Mouse (Mus musculus): ENCODE data around the gene Ccdc8. TPM values are rescaled to one million over a fixed set of nuclear protein-coding genes. Genes with fewer than 3 reads are reported as not detected.
A peak's percentile ranks its signal among the peaks of the same experiment; 100 is the strongest.

Ccdc8 gene
- polyA plus RNA-seq (2015; fragmentation: Nextera tagmentation; extraction: Ambion mirVana), result 45.1 and 47.4 TPM in 2 replicates

DNA sequence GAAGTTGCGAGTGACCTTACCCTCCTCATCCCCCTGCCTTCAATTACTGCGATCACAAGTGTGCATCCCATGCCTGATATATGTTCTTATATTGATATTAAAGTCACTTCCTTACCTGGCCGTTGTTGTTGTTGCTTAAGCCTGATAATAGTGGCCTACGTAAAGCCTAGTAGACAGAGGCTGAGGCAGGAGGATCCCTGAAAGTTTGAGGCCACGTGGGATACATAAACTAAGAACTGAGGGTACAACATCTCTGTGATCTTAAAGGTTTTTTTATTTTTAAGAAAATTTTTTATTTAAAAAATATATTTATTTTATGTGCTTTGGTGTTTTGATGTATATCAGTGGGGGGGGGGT, at the start of gene Ccdc8:
Gene Ccdc8, plus strand, starts transcription at position 258 of the 357 bp plus-strand sequence.
- ATAC-seq (replicated peaks; ENCODE audit: extremely low read depth, insufficient read depth, low FRiP score), result no peak
- WGBS, result 92% methylated on average over 5 of the region's 5 CpGs
- Histone ChIP-seq H3K9ac (ENCODE audit: low read length) (peak within 1 kb of the TSS; percentile 46), H3K9me3 (replicated peaks; ENCODE audit: control insufficient read depth, low read length) (no peaks in the 10 kb centered on the region), H3K4me3 (ENCODE audit: low read length) (peak within 1 kb of the TSS; percentile 78), H3K4me2 (ENCODE audit: low read depth, low read length) (peak within 1 kb of the TSS; percentile 90), H3K36me3 (ENCODE audit: control insufficient read depth, insufficient read depth) (peaks cover 3% of the 10 kb centered on the region), H3K27me3 (ENCODE audit: control insufficient read depth, insufficient read depth, low read length) (no peaks in the 10 kb centered on the region), H3K4me1 (ENCODE audit: control insufficient read depth, insufficient read depth, low read length) (peaks cover 62% of the 10 kb centered on the region), H3K27ac (ENCODE audit: low read length) (peak within 1 kb of the TSS; percentile 94)

DNA sequence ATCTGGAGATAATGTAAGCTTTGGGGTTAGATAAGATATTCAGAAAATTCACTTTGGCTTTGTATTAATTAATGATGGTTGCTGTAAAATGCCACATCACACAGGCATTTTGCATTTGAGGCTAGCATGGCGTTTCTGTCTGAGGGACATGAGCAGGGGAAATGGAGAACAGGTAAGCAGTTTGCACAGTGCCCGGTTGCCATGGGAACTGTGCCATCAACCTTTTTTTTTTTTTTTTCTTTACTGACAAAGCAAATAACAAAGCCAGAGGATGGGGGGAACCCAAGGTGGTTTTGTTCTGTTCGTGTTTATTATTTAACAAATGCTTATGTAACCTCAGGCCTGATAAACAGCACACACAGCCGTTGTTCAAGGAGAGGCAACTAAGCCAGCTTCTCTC, 49.6 kb upstream of the Ccdc8 start:
- no peak overlapping the region for H3K9ac ChIP-seq (ENCODE audit: low read length)
- H3K4me2 ChIP-seq (ENCODE audit: low read depth, low read length), result no peak overlapping the region
- H3K27me3 ChIP-seq (ENCODE audit: control insufficient read depth, insufficient read depth, low read length), result peaks cover 26% of the 10 kb centered on the region
- H3K27ac ChIP-seq (ENCODE audit: low read length), result no peak overlapping the region
- no peaks in the 10 kb centered on the region for H3K9me3 ChIP-seq (replicated peaks; ENCODE audit: control insufficient read depth, low read length)
- no peaks in the 10 kb centered on the region for H3K36me3 ChIP-seq (ENCODE audit: control insufficient read depth, insufficient read depth)
- peaks cover 32% of the 10 kb centered on the region for H3K4me1 ChIP-seq (ENCODE audit: control insufficient read depth, insufficient read depth, low read length)
- no peak for ATAC-seq (replicated peaks; ENCODE audit: extremely low read depth, insufficient read depth, low FRiP score)
- H3K4me3 ChIP-seq (ENCODE audit: low read length), result no peak overlapping the region
- WGBS, result 66% methylated on average over 4 of the region's 4 CpGs

DNA sequence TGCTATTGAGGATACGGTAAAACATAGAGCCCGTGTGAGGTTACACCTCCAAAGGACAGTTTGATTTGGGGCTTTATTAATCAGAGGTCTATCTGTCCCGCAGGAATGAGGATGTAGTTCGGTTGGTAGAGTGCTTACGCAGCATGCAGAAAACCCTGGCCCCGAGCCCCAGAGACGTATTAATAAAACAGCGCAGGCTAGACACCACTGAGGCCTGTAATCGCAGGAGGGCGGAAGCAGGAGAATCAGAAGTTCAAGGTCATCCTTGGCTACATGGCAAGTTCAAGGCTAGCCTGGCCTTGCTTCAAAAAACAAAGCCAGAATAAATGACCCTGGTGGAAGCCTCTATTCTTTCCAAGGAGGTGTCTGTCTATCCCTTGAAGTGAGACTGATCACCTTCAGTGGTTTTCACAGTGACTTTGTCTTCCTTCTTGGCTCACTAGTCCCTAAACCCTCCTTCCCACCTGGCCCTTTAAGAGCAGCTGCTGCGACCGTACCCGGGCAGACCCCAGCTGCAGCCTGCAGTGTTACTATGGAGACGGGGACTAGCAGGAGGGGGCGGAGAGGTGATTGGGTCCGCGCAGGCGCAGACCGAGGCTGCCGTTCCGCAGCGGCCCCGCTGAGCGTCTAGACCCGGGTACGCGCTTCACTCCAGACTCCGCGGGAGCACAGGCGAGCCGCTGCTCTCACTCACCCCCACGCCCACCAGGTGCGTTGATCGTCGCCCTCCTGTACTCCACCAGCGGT, 48.3 kb upstream of the Ccdc8 start, which contains the start of gene Pnmal2:
Gene Pnmal2, plus strand, starts transcription at position 622 of the 747 bp plus-strand sequence.
- WGBS, result 16% methylated on average over 36 of the region's 36 CpGs
- peak; percentile 74 for ATAC-seq (replicated peaks; ENCODE audit: extremely low read depth, insufficient read depth, low FRiP score)
- Histone ChIP-seq H3K9ac (ENCODE audit: low read length) (peak within 1 kb of the TSS; percentile 79), H3K27me3 (ENCODE audit: control insufficient read depth, insufficient read depth, low read length) (peaks cover 29% of the 10 kb centered on the region), H3K4me1 (ENCODE audit: control insufficient read depth, insufficient read depth, low read length) (peaks cover 42% of the 10 kb centered on the region), H3K27ac (ENCODE audit: low read length) (no peak within 1 kb of the TSS), H3K9me3 (replicated peaks; ENCODE audit: control insufficient read depth, low read length) (no peaks in the 10 kb centered on the region), H3K36me3 (ENCODE audit: control insufficient read depth, insufficient read depth) (no peaks in the 10 kb centered on the region), H3K4me2 (ENCODE audit: low read depth, low read length) (peak within 1 kb of the TSS; percentile 76), H3K4me3 (ENCODE audit: low read length) (peak within 1 kb of the TSS; percentile 64)

DNA sequence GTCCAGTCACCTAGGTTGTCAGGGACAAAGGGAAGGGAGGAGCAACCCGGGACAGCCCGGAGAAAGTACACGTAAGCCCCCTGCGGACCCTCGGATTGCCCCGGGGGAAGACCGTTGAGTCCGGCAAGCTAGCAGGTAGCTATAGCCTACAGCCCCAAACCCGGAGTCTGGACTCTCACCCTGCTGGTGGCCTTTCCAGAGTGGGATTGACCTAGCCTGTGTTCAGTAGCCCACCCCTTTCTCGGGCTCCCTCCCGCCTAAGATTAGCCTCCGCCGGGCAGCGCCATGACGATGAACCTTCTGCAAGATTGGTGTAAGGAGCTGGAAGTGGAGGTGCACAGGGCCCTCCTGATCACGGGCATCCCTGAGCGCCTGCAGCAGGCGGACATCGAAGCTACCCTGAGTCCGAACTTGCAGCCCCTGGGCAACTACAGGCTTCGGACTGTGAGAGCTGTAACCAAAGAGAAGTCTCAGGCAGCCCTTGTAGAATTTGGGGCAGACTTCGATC, 47.6 kb upstream of the Ccdc8 start:
- peak overlapping the region; percentile 79 for H3K9ac ChIP-seq (ENCODE audit: low read length)
- peak overlapping the region; percentile 64 for H3K4me3 ChIP-seq (ENCODE audit: low read length)
- 4% methylated on average over 22 of the region's 22 CpGs for WGBS
- no peak for ATAC-seq (replicated peaks; ENCODE audit: extremely low read depth, insufficient read depth, low FRiP score)
- peaks cover 46% of the 10 kb centered on the region for H3K4me1 ChIP-seq (ENCODE audit: control insufficient read depth, insufficient read depth, low read length)
- H3K9me3 ChIP-seq (replicated peaks; ENCODE audit: control insufficient read depth, low read length), result no peaks in the 10 kb centered on the region
- peak overlapping the region; percentile 76 for H3K4me2 ChIP-seq (ENCODE audit: low read depth, low read length)
- H3K27ac ChIP-seq (ENCODE audit: low read length), result no peak overlapping the region
- H3K36me3 ChIP-seq (ENCODE audit: control insufficient read depth, insufficient read depth), result no peaks in the 10 kb centered on the region
- H3K27me3 ChIP-seq (ENCODE audit: control insufficient read depth, insufficient read depth, low read length), result peaks cover 35% of the 10 kb centered on the region

DNA sequence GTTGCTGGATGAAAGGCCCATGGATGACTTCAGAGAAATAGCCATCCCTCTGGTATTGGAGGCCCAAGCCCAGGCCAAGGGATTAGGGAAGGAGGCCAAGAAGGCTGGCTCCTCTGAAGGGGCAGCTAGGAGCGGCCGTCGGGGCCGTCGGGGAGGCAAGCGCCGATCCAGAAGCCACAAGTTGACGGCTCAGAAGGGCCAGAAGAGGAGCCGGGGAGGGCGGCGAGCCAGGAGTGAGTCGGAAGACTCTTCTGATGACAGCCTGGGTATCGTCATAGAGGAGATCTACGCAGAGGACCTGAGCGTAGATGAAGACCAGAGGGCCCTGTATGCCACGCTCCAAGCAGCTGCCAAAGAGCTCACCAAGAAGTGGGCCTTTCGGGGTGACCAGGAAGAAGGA, 47.1 kb upstream of the Ccdc8 start:
- H3K9me3 ChIP-seq (replicated peaks; ENCODE audit: control insufficient read depth, low read length), result no peaks in the 10 kb centered on the region
- no peak overlapping the region for H3K27ac ChIP-seq (ENCODE audit: low read length)
- H3K27me3 ChIP-seq (ENCODE audit: control insufficient read depth, insufficient read depth, low read length), result peaks cover 35% of the 10 kb centered on the region
- peak overlapping the region; percentile 64 for H3K4me3 ChIP-seq (ENCODE audit: low read length)
- peak overlapping the region; percentile 28; the same call in 1 of the 2 replicates for H3K9ac ChIP-seq (ENCODE audit: low read length)
- H3K36me3 ChIP-seq (ENCODE audit: control insufficient read depth, insufficient read depth), result no peaks in the 10 kb centered on the region
- peak overlapping the region; percentile 76 for H3K4me2 ChIP-seq (ENCODE audit: low read depth, low read length)
- WGBS, result 17% methylated on average over 17 of the region's 17 CpGs
- H3K4me1 ChIP-seq (ENCODE audit: control insufficient read depth, insufficient read depth, low read length), result peaks cover 41% of the 10 kb centered on the region
- no peak for ATAC-seq (replicated peaks; ENCODE audit: extremely low read depth, insufficient read depth, low FRiP score)

DNA sequence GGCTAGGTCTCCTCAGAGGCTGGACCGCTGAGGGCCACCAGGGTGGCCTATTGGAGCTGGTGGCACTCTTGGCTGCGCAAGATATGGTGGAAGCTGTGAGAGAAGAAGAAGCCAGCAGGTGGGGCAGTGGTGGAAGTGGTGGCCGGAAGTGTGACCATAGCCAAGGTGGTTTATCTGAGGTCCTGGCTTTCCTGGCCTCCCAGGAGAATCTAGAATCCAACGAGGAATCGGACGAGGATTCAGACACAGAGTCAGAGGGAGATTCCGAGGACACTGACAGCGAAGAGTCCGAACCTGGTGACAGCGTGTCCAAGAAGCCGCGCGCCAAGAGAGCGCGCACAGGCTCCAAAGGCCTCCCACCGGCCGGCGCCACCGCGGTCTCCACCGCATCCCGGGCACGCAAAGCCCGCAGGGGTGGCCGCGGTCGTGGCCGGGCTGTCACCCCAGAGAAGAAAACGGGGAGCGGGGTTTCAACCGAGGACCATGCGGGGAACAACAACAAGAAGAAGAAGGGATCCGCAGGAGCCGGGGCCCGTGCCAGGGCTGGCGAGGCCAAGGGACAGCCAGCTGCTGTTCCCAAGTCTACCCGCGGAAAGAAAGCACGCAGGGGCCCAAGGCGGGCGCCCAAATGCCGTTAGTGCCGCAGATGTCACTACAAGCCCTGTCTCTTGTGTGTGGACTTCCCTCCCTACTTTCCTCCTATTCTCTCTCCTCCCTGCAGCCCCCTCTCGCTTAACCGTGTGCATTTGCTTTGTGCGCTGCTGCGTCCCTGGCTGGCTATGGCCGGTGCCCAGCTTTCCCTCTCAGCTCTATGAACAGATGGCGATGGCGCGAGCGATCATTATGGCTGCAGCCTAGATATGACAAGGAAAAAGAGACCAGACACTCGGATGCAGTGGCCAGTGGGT, 45.8 kb upstream of the Ccdc8 start:
- peaks cover 41% of the 10 kb centered on the region for H3K4me1 ChIP-seq (ENCODE audit: control insufficient read depth, insufficient read depth, low read length)
- no peak for ATAC-seq (replicated peaks; ENCODE audit: extremely low read depth, insufficient read depth, low FRiP score)
- peaks cover 35% of the 10 kb centered on the region for H3K27me3 ChIP-seq (ENCODE audit: control insufficient read depth, insufficient read depth, low read length)
- H3K4me2 ChIP-seq (ENCODE audit: low read depth, low read length), result peak overlapping the region; percentile 68
- H3K36me3 ChIP-seq (ENCODE audit: control insufficient read depth, insufficient read depth), result no peaks in the 10 kb centered on the region
- H3K9ac ChIP-seq (ENCODE audit: low read length), result peak overlapping the region; percentile 62
- 6% methylated on average over 53 of the region's 53 CpGs for WGBS
- H3K9me3 ChIP-seq (replicated peaks; ENCODE audit: control insufficient read depth, low read length), result no peaks in the 10 kb centered on the region
- peak overlapping the region; percentile 50 for H3K4me3 ChIP-seq (ENCODE audit: low read length)
- H3K27ac ChIP-seq (ENCODE audit: low read length), result no peak overlapping the region

DNA sequence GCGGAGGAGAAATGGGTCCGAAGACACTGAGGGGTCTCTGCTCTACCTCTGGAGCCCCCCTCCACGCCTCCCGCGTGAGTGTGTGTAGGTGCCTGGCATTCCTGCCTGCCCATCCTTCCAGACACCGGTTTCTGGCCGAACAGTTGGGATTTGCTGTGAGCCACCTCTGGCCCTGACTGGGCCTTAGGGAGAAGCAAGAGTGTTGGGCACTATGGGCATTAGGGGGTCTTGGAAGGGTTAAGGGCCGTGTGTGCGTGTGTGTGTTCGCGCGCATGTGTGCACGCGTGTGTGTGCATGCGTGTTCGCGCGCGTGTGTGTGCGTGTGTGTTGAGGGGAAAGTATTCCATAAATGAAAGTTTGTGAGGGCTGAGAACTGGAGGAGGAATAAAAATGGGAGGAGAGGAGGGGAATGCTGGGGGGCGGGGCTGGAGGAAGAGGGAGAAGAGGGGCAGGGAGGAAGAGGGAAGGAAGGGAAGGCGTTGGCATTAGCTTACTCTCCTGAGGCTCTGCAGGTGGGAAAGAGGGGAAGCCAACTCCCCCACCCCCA, 45.1 kb upstream of the Ccdc8 start:
- no peak overlapping the region for H3K27ac ChIP-seq (ENCODE audit: low read length)
- peak overlapping the region; percentile 50 for H3K4me3 ChIP-seq (ENCODE audit: low read length)
- H3K27me3 ChIP-seq (ENCODE audit: control insufficient read depth, insufficient read depth, low read length), result peaks cover 35% of the 10 kb centered on the region
- 21% methylated on average over 21 of the region's 22 CpGs for WGBS
- H3K36me3 ChIP-seq (ENCODE audit: control insufficient read depth, insufficient read depth), result no peaks in the 10 kb centered on the region
- peak overlapping the region; percentile 62 for H3K9ac ChIP-seq (ENCODE audit: low read length)
- H3K4me1 ChIP-seq (ENCODE audit: control insufficient read depth, insufficient read depth, low read length), result peaks cover 41% of the 10 kb centered on the region
- H3K9me3 ChIP-seq (replicated peaks; ENCODE audit: control insufficient read depth, low read length), result no peaks in the 10 kb centered on the region
- peak overlapping the region; percentile 68 for H3K4me2 ChIP-seq (ENCODE audit: low read depth, low read length)
- no peak for ATAC-seq (replicated peaks; ENCODE audit: extremely low read depth, insufficient read depth, low FRiP score)

DNA sequence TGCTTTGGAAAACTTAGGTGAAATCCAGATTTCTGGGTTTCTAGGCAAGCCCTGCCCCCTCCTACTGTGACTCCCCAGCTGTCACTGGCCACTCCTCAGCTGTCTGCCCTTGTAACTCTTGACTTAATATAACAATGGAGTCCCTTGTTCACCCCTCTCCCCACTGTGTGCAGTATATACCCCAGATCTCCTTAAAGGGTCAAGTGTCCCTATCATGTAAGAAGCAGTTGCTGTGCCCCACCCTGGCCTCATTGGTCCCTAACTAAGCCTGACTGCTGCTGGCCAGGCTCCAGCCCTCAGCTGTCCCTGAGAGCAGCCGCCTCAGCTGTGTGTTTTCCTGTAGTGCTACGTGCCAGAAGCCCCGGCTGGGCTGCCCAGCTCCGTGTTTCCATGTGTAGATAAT, 44.5 kb upstream of the Ccdc8 start:
- H3K27me3 ChIP-seq (ENCODE audit: control insufficient read depth, insufficient read depth, low read length), result peaks cover 35% of the 10 kb centered on the region
- H3K27ac ChIP-seq (ENCODE audit: low read length), result peak overlapping the region; percentile 38
- no peaks in the 10 kb centered on the region for H3K36me3 ChIP-seq (ENCODE audit: control insufficient read depth, insufficient read depth)
- H3K9ac ChIP-seq (ENCODE audit: low read length), result peak overlapping the region; percentile 57
- H3K9me3 ChIP-seq (replicated peaks; ENCODE audit: control insufficient read depth, low read length), result no peaks in the 10 kb centered on the region
- H3K4me1 ChIP-seq (ENCODE audit: control insufficient read depth, insufficient read depth, low read length), result peaks cover 41% of the 10 kb centered on the region
- H3K4me3 ChIP-seq (ENCODE audit: low read length), result no peak overlapping the region
- peak; percentile 50 for ATAC-seq (replicated peaks; ENCODE audit: extremely low read depth, insufficient read depth, low FRiP score)
- peak overlapping the region; percentile 68 for H3K4me2 ChIP-seq (ENCODE audit: low read depth, low read length)
- WGBS, result 1% methylated on average over 4 of the region's 4 CpGs

Data from heart, embryonic 16.5 days (tissue).